Mouse (Mus musculus) Muller cell, postnatal 12 days (primary cell): ENCODE results near the gene Actl11.

Source experiments
- DNase-seq: peaks from one replicate; pipeline ENCODE4 v3.0.0-alpha.2; 2015; ENCODE audit errors: inconsistent ontology term

Gene Actl11

DNA sequence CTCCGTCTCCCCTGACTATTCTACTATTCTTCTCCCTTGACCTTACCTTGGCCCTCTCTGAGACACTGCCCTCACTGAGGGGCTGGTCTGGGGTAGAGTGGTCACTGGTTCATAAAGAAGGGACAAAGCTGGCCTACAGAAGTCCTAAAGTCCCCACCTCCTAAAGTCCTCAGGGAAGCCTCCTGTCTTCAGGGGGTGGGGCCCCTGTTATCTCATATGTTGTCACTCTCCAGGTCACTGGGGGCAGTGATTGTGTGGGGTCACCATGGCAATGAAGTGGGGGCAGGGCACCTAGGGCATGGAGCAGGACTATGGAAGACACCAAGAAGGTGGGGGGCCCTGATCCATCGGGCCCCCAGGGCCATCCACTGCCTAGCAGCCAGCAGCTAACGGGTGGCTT lies at the start of gene Actl11:
Actl11 (plus strand) TSS at position 301 of the 400 bp plus-strand sequence.
- no peak for DNase-seq

DNA sequence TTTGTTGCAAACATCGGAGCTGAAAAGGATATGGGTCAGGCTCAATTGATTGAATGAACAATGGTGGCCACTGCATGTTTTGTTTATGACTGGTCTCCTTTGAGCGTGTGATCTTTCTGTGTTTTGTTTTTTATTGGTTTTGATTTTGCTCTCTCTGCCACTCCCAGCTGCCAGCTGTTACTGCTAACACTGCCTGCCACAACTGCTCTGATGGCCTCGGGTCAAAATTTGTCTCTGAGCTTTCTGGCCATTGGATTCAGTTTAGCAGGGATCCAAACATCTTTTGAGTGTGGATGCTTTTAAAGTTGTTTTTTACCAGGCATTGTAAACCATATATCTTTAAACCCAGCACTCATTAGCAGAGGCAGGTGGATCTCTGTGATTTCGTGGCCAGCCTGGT lies 47.9 kb upstream of the Actl11 start:
- DNase-seq = no peak

DNA sequence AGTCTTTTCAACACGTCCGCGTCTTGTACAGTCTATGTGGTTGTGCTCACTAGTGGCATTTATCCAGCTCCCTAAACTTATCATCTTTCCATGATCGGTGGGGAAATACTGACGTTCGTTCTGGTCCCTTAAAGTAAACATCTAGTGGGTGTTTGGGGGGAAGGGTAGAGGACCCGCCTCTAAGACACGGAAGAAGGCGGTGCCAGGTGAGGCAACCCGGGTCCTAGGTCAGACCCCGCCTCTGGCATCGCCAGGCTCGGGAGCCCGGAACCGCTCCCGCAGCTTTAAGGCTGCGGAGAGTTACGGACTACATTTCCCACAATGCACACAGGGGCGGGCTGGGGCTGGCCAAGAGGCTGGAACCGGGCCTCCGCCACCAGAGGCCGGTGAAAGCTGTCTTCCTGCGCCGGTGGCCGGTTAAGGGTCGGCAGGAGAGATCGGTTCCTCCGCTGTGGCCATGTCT lies 40.4 kb upstream of the Actl11 start, which contains the start of gene Mon1a:
Mon1a (plus strand) TSS at position 348 of the 463 bp plus-strand sequence.
- DNase-seq = peak; percentile 89

DNA sequence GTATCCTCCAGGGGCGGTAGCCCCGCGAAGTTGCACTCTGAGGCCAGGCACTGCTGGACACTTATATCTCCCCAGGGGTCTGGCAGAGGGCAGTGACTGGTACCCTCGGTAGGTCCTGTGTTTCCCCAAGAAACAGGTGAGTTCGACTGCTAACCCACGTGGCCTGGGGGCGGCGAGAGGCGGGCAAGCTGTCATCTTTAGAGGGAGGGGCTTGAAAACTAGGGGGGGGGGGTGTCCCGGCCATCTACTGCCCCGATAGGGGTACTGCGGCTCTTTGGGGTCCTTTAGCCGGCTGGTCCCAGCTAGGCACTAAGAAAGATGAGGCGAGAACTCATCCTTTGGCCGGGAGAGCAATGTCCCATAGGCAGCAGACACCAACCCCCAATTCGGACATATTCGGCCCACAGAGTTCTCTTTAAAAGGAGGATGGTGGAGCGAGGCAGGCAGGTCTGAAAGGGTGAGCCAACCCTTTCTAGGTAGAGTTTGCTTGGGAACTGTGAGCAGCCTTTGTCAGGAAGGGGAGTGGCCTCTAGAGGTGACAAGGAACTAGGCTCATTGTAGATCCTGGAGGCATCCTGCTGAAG lies 39.9 kb upstream of the Actl11 start:
- peak; percentile 77 for DNase-seq

DNA sequence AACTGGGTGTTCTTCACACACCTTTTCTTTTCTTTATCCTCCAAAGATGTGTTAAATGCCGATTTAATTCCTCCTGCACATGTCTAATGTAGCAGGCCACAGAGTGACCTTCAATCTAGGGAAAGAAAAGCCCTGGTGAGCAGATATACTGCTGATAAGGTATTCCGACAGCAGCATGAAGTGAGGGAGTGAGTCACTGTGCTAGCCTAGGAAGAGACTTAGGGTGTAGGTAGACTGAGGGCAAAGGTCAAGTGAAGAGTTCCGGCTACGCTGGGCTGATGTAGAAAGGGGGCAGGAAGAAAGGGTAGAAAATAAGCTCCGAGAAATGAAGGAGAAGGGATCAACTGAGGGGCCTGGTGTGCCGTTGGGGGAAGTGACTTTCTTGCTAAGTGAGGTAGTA lies 38.0 kb upstream of the Actl11 start:
- DNase-seq = no peak

DNA sequence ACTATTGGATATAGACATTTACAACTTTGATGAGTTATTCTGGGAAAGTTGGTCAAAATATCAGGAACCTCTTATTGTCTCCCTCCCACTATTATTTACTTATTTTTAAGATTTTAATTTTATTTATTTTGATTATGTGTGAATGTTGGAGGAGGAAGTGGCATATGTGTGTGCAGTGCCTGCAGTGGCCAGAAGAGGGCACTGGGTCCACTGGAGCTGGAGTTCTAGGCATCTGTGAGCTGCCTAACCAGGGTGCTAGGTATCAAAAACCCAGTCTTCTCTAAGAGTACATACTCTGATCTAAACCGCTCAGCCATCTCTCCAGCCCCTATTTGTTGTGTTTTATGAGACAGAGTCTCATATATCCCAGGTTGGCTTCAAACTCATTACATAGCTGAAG lies 37.2 kb upstream of the Actl11 start:
- DNase-seq = no peak

DNA sequence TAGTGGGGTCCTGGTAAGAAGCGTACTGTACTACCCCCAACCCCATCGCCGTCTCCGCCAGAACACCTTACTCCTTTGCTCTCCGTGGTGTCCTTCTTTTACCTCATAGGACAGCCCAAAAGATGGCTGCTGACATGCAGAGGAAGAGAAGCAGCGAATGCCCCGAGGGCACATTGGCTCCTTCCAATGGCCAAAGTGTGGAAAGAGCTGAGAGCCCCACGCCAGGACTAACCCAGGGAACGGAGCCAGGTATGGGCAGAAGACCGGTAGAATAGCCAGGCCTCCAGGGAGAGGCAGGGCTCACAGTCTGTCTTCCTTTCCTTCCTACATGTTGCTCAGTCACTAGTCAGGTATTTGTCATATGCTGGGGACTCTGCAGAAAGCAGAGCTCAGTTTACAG lies 29.7 kb upstream of the Actl11 start:
- DNase-seq = no peak

DNA sequence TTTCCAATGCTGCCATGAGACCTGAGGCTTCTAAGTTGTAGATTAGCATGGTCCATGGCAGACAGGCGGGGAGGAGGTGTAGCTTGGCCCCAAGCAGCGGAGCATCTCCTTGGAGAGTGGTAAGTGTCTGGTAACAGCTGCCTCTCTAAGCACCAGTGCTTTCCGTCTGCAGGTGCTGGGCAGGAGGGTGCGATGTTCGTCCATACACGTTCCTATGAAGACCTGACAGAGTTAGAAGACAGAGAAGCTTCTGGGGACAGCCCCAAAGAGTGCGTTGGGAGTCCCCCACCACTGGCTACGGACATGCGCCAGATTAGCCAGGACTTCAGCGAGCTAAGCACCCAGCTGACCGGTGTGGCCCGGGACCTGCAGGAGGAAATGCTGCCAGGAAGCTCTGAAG lies 28.4 kb upstream of the Actl11 start:
- no peak for DNase-seq

DNA sequence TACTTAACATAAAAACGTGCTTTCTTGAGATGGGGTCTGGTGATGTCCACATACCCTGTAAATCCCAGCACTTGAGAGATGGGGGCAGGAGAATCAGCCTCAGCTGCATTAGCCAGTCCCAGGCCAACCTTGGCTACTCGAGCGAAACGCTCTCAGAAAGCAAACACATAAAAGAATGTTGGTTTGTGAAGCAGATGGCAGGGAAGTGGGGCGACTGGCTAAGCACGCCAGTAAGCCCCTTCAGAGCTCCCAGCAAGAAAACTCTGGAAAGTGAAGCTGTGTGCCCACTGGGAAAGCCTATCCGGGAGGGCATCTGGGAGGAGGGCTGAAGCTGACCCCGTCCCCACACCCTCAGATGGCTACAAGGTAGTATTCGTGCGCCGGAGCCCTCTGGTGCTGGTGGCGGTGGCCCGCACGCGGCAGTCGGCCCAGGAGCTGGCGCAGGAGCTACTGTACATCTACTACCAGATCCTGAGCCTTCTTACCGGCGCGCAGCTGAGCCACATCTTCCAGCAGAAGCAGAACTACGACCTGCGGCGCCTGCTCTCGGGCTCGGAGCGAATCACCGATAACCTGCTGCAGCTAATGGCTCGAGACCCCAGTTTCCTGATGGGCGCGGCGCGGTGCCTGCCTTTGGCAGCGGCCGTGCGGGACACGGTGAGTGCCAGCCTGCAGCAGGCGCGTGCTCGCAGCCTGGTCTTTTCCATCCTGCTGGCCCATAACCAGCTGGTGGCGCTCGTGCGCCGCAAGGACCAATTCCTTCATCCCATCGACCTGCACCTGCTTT lies 27.2 kb upstream of the Actl11 start:
- DNase-seq = peak; percentile 68

DNA sequence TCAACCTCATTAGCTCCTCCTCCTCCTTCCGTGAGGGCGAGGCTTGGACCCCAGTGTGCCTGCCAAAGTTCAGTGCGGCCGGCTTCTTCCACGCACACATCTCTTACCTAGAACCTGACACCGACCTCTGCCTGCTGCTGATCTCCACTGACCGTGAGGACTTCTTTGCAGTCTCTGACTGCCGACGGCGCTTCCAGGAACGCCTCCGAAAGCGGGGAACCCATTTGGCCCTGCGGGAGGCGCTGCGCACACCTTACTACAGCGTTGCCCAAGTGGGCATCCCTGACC lies 26.7 kb upstream of the Actl11 start:
- DNase-seq = no peak

DNA sequence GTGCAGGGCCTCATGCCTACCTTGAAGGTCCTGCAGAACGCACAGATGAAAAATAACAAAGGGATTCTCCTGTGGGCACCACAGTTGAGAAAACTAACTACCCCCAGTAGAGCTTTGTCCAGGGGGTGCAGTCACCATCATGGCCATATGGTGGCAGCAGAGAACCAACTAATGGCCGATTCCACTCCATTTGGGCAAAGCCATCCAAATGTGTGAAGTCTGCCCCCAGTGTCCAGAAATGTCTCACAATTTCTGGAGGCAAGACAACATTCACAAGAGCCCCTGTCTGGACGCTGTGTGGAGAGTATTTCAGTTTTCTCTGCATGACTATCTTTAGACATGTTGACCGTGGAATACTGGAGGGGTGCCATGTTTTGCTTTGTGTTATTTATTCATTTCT lies 23.5 kb upstream of the Actl11 start:
- DNase-seq = peak; percentile 71

DNA sequence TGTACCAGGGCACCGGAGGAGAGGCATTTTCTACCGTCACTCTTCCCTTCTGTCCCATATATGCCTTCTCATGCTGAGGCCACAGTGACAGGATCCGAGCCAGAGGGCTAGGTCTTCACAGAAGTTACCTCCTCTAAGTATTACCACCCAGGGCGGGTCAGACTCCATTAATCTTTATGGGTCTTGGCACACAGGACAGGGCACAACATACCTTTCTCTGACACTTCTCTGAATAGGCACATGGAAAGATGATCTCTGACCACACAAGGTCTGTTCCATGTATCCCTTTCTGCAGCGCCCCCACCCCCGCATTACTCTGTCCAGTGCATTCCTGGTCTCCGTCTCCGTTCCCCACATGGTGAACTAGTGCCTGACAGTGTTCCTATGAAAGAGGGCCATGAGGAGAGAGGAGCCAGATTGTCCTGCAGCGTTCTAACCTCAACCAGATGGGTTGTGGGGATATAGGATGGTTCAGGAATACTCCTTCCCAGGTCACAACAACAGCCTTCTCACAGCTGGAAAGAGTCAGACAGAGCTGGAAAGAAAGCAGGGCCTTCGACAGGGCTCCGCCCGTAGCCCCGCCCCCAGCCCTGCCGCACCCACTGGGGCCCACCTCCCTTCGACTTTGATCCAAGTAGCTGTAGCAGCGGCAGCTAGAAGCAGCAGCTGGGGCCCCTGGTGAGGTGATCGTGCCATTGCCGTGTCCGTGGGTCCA lies 21.9 kb upstream of the Actl11 start, which contains the start of gene Mst1r:
Mst1r (plus strand) TSS at position 622 of the 715 bp plus-strand sequence.
- peak; percentile 53 for DNase-seq

DNA sequence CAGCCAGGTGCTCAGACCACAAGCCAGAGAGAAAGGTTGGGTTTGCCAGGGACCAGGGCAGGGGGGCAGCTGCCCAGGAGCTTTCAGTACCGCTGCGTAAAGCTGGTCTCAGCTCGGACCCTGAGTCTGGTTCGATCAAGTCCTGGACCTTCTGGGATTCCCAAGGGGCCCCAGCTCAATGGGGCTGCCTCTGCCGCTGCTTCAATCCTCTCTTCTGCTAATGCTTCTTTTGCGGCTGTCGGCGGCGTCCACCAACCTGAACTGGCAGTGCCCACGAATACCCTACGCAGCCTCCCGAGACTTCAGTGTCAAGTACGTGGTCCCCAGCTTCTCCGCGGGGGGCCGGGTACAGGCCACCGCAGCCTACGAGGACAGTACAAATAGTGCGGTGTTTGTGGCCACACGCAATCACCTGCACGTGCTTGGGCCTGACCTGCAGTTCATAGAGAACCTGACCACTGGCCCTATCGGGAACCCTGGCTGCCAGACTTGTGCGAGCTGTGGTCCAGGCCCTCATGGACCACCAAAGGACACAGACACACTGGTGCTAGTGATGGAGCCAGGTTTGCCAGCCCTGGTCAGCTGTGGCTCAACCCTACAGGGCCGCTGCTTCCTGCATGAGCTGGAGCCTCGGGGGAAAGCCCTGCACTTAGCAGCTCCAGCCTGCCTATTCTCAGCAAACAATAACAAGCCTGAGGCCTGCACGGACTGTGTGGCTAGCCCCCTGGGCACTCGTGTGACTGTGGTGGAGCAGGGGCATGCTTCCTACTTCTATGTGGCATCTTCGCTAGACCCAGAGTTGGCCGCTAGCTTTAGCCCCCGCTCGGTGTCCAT lies 21.1 kb upstream of the Actl11 start:
- no peak for DNase-seq

DNA sequence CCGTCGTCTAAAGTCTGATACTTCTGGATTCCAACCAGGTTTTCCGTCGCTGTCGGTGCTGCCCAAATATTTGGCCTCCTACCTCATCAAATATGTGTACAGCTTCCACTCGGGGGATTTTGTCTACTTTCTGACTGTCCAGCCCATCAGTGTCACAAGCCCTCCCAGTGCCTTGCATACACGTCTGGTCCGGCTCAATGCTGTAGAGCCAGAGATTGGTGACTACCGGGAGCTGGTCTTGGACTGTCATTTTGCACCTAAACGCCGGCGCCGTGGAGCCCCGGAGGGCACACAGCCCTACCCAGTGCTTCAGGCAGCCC lies 20.5 kb upstream of the Actl11 start:
- DNase-seq = no peak

DNA sequence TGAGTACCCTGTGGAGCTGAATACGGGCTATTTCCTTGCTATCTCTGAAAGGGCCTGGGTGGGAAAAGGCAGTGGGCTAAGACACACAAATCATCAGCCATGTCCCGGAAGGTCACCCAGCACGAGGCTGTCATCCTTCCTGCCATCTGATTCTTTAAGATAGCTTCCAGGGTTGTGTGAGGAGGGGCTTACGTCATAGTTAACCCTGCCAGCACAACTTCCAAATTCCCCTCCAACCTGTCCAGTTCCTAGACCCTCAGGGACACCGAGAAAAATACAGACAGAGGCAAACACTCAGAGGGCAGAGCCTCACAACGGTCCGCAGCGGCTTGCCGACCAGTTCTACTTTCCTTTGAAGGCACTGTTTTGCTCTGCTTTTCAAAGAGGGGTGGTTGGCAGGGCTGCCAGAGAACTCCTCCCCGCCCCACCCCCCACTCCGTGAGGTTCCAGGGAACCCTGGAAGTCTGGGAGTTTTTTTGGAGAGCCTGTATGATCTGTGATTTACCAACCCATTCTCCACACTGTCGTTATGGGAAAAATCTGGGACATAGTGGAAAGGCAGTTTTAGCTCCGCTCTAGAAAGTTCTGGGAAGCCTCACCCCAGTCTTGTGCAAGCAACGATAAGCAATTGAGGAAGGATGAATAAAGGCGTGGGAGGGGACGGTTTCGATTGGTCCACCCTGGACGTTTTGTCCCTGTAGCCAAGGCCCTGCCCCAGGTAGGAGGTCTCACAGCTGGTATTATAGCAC lies 19.7 kb upstream of the Actl11 start:
- no peak for DNase-seq

DNA sequence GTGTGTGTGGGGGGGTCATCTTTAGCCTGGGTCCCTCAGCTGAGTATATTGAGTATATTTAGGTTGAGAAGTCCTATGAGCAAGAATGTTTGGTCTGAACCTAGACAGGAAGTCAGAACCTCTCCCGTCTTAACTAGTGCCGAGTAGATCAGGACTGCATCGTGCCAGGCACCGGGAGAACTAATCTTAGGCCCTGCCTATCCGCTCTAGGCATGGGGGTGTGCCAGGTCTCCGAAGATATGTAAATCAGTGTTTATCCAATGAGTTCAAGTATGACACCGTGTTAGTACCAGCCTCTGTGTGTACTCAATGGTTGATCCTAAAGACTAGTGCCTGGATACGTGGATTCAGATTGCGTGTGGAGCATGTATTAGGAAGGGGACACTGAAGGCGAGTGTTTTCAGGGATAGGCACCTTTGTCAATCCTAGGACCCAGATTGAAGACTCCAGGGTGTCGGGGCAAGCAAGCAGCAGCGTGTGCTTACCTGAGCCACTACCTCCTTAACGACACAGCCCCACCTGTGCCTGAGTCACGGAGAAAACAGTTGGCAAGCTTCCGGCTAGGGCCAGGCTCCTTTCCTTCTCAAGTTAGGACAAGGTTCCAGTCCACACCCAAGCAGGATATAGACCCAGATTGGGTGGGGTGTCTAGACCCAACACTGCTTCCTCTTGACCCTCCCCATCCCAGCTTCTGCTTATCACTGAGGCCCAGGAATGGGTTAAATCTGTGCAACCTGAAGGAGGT lies 18.1 kb upstream of the Actl11 start:
- no peak for DNase-seq

DNA sequence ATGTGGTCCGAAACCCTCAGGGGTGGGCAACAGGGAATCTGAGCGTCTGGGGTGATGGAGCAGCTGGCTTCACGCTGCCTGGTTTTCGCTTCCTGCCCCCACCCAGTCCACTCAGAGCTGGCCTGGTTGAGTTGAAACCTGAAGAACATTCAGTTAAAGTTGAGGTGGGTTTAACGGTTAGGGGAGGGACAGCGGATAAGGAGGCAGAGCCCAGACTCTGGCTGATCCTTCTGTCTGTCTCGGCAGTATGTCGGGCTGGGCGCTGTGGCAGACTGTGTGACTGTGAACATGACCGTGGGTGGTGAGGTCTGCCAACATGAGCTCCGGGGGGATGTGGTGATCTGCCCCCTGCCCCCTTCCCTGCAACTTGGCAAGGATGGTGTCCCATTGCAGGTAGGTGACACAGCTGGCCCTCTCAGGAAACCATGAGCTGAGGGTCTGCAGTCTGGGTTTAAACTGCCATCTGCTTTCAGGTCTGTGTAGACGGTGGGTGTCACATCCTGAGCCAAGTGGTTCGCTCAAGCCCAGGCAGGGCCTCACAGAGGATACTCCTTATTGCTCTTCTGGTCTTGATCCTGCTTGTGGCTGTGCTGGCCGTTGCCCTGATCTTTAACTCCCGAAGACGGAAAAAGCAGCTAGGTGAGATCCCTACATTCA lies 13.4 kb upstream of the Actl11 start:
- no peak for DNase-seq

DNA sequence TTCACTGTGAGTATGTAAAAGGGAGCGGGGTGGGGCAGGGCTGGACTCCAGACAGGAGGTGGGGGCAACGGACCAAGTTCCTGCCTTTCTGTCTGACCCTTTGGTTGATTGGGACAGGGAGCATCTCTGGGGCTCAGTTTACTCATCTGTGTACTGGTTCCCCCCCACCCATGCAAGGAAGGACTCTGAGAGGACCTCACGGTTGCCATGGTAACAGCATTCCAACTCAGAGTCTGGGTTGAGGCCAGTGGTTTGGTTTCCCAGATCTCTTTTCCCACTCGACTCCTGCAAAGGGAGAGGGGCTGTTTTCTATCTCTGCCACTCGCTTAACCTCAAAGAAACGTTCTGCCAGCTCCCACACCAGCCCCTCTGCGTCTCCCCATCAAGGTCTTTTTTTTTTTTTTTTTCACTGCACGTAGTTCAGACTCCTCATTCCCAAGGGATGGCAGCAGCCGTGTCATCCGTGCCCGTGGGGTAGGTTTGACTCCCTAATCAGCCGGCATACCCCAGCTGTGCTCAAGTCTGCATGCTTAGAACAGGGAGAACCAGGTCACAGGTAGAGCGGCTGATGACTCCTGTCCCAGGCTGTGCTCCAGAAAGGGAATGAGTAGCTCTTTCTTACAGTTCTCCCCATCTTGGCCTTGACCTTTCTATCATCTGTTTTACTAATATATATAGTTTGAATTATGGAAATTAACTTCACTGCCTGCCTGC lies 10.2 kb upstream of the Actl11 start:
- DNase-seq = peak; percentile 37

DNA sequence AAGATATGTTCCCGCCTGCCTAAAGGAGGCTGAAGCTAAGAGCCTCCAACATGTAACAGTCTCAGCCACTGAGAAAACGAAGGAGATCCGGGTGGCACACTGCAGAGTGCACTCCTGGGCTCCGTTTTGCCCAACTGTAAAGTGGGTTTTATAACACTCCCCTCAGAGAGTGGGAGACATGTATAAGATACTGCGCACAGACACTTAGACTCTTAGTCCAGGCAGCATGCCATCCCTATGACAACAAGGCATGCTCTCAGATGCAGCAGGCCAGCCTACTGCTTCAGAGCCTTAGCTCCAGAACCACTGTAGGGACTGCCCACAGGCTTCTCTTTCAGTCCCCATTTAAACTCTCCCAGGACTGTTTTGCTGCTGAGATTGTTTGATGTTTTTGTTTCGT lies 9.4 kb upstream of the Actl11 start:
- no peak for DNase-seq

DNA sequence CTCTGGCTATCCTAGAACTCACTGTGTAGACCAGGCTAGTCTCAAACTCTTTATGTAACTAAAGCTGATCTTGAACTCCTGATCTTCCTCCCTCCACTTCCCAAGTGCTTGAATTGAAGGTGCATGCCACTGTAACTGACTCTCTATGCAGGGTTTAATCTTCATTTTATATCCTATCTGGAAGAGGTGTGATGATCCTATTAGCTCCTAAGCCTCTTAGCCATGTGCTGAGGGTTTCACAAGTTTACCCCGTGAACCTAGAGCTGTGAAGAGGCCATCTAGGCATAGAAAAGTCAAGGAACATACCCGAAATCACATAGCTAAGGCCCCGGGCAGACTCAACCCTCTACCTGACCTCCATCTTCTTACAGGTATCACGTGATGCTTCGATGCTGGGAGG lies 8.8 kb upstream of the Actl11 start:
- DNase-seq = no peak
